In the genomic region with DNA sequence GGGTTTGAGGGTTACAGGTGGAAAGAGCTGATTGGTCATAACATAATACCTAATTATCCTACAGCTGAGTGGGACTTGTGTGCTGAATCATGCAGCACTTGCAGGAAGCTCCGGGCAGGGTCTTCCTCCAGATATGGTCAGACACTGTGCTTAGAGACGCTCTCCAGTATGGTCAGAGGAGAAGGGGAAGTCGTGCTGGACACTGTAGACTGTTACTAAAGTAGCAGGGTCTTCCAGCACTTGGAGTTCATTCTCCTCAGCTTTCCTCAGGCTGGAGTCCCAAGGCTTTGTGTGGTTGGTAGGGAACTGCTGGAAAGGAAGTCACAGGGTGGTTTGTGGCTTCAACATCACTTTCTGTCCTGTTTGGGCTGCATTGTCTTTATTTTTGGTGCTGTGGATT, we compare ENCODE assay signal across 20 mouse cellular contexts. TPM values are rescaled to one million over a fixed set of nuclear protein-coding genes. Genes with fewer than 3 reads are reported as not detected.
DNase-seq lines count a peak whose midpoint lies in the region; ATAC-seq and TF ChIP-seq lines count a peak whose summit lies in the region.
"Had no signal": no experiment of that assay in that cellular context is flagged by ENCODE, and none has a peak within 500 bp of the region (broad histone marks: within the 10 kb centered on the region; RNA-seq: fewer than 3 reads in every experiment).

No protein-coding gene starts in this region.

- no peaks in the 10 kb centered on the region for H3K27me3 ChIP-seq in G1E (ENCODE audit: insufficient read depth, low read length)
- no peaks in the 10 kb centered on the region for H3K27me3 ChIP-seq in megakaryocyte, embryonic 14.5 days (replicated peaks)
- H3K27me3 ChIP-seq: forebrain, embryonic 15.5 days; midbrain, embryonic 13.5 days; neural tube, embryonic 13.5 days had no signal

- ATAC-seq in G1E (ENCODE audit: extremely low read depth, insufficient number of reproducible peaks, low FRiP score, poor library complexity, severe bottlenecking): peak; percentile 8; the same call in 1 of the 2 replicates
- peak; percentile 89 for ATAC-seq in granulocyte monocyte progenitor cell, adult 5-6 weeks (replicated peaks; ENCODE audit: poor library complexity, severe bottlenecking)
- ATAC-seq: activated CD4-positive, CD25-positive, alpha-beta regulatory T cell, adult 4 months; forebrain, embryonic 15.5 days; midbrain, embryonic 13.5 days had no signal

- DNase-seq in 416B (ENCODE audit: low read depth) (peak; percentile 76), G1E (ENCODE audit: low spot score) (no peak)
- DNase-seq in kidney, postnatal 10 days: no peak
- no peak for DNase-seq in frontal cortex, postnatal 10 days (ENCODE audit: low spot score in 2 of 2)
- DNase-seq in thymus, postnatal 10 days (ENCODE audit: low spot score in 2 of 2): no peak
- DNase-seq: adrenal gland, postnatal 10 days; cerebellum, adult 11 months; cerebellum, postnatal 25 days; kidney, adult 18-20 months; kidney, postnatal 25 days; layer of hippocampus, adult 9-11 months; lung, adult 2 months; right cerebral cortex, adult 18-20 months had no signal

- H3K9me3 ChIP-seq in G1E (replicated peaks): no peaks in the 10 kb centered on the region
- peaks cover 8% of the 10 kb centered on the region; the same call in 1 of the 2 replicates for H3K9me3 ChIP-seq in megakaryocyte, embryonic 14.5 days
- H3K9me3 ChIP-seq: forebrain, embryonic 15.5 days; heart, embryonic 10.5 days; midbrain, embryonic 13.5 days; neural tube, embryonic 13.5 days had no signal

- H3K4me1 ChIP-seq in G1E (ENCODE audit: insufficient read depth, low read depth, low read length): no peaks in the 10 kb centered on the region
- H3K4me1 ChIP-seq in megakaryocyte, embryonic 14.5 days: peaks cover 81% of the 10 kb centered on the region
- H3K4me1 ChIP-seq: forebrain, embryonic 15.5 days; midbrain, embryonic 13.5 days; neural tube, embryonic 13.5 days had no signal

- no peak for TF ChIP-seq CTCF in G1E (IDR thresholded peaks at IDR 0.05; ENCODE audit: low read depth, low read length)

- peaks cover 35% of the 10 kb centered on the region for H3K36me3 ChIP-seq in G1E (replicated peaks)
- peaks cover 71% of the 10 kb centered on the region for H3K36me3 ChIP-seq in megakaryocyte, embryonic 14.5 days (replicated peaks; ENCODE audit: low read length)
- H3K36me3 ChIP-seq: forebrain, embryonic 15.5 days; midbrain, embryonic 13.5 days; neural tube, embryonic 13.5 days had no signal

- no peak overlapping the region for H3K4me3 ChIP-seq in G1E (ENCODE audit: low read depth, low read length)
- peak overlapping the region; percentile 81 for H3K4me3 ChIP-seq in megakaryocyte, embryonic 14.5 days (replicated peaks)
- H3K4me3 ChIP-seq: forebrain, embryonic 15.5 days; heart, embryonic 10.5 days; midbrain, embryonic 13.5 days; neural tube, embryonic 13.5 days had no signal

RNA-seq across cellular contexts. Expression of a gene that starts 18.8 kb away (rescaled TPM):
- total RNA-seq in G1E (2014; fragmentation: Nextera tagmentation): 9.2 and 13.9 TPM in 2 replicates
- 7.7 and 8.7 TPM in 2 replicates for total RNA-seq in G1E (2017)
- polyA plus RNA-seq in G1E (2012): 4.5 and 5.6 TPM in 2 replicates
- total RNA-seq in granulocyte monocyte progenitor cell, adult 5-6 weeks (2014; fragmentation: Nextera tagmentation): 6.6 and 8.5 TPM in 2 replicates
- total RNA-seq in granulocyte monocyte progenitor cell, adult 5-6 weeks (2017): 5.0 and 5.1 TPM in 2 replicates
- polyA plus RNA-seq in megakaryocyte, embryonic 14.5 days (2012; ENCODE audit: insufficient read depth, low replicate concordance): 4.0 and 4.3 TPM in 2 replicates

RNA-seq across cellular contexts. Expression of a gene that starts 18.9 kb away (rescaled TPM):
- total RNA-seq in G1E (2014; fragmentation: Nextera tagmentation) (78.8 and 82.8 TPM in 2 replicates), G1E (2017) (127 and 134 TPM in 2 replicates)
- 14.0 and 23.4 TPM in 2 replicates for polyA plus RNA-seq in G1E (2012)
- total RNA-seq in granulocyte monocyte progenitor cell, adult 5-6 weeks (2014; fragmentation: Nextera tagmentation): 53.0 and 54.1 TPM in 2 replicates
- total RNA-seq in granulocyte monocyte progenitor cell, adult 5-6 weeks (2017): 80.7 and 82.3 TPM in 2 replicates
- polyA plus RNA-seq in megakaryocyte, embryonic 14.5 days (2012; ENCODE audit: insufficient read depth, low replicate concordance): 11.5 and 21.2 TPM in 2 replicates

RNA-seq across cellular contexts. Expression of a gene that starts 57.8 kb away (rescaled TPM):
- total RNA-seq in G1E (2014; fragmentation: Nextera tagmentation) (4.7 and 8.1 TPM in 2 replicates), G1E (2017) (7.9 and 16.0 TPM in 2 replicates)
- 7.0 and 8.0 TPM in 2 replicates for polyA plus RNA-seq in G1E (2012)
- total RNA-seq in granulocyte monocyte progenitor cell, adult 5-6 weeks (2014; fragmentation: Nextera tagmentation): 6.4 and 8.4 TPM in 2 replicates
- total RNA-seq in granulocyte monocyte progenitor cell, adult 5-6 weeks (2017): 4.7 and 6.6 TPM in 2 replicates
- polyA plus RNA-seq in megakaryocyte, embryonic 14.5 days (2012; ENCODE audit: insufficient read depth, low replicate concordance): 1.0 and 4.3 TPM in 2 replicates
